Mouse (Mus musculus): ENCODE data around the gene Rhou. TPM values are rescaled to one million over a fixed set of nuclear protein-coding genes. Genes with fewer than 3 reads are reported as not detected.
"Not testable (repeated sequence)": the region's sequence is repeated elsewhere in the genome, so short reads cannot be mapped to it uniquely, and the experiment has no call there.

Gene Rhou
- 20.6 and 26.2 TPM in 2 replicates for polyA plus RNA-seq (2012; rRNA removed)

DNA sequence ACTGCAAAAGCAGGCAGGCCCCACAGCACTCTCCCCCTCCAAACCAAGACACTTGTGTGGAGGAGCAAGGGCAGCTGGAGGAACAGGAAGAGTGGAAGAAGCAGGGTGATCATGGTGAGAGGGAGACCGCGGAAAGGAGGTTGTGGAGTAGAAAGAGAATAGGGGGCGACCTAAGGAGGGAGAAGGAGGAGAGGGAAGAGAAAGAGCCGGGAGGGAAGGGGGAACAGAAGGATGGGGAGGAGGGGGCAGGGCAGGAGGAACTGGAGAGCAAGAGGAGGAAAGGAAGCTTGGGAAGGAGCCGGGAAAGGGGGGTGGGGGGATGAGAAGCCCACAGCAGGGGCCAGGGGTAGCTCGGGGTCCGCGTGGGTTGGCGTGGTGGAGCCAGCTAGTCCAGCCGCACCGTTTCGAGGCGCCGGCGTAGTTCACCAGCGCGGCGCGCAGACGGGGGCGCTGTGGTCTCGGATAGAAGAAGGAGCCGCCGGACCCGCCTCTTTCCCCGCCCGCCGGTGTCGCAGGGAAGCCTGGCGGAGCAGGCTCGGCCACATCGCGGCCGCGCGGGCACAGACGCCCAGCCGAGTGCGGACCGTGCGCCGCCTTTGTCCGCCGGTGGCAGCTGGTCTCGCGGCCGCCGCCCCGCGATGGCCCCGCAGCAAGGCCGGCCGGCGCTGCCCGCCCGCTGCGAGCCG is at the start of gene Rhou:
Gene Rhou, plus strand, starts transcription at position 622 of the 686 bp plus-strand sequence.
- DNase-seq (ENCODE audit: extremely low spot score in 1 of 2, low spot score in 1 of 2), result peak; percentile 75 to 96

DNA sequence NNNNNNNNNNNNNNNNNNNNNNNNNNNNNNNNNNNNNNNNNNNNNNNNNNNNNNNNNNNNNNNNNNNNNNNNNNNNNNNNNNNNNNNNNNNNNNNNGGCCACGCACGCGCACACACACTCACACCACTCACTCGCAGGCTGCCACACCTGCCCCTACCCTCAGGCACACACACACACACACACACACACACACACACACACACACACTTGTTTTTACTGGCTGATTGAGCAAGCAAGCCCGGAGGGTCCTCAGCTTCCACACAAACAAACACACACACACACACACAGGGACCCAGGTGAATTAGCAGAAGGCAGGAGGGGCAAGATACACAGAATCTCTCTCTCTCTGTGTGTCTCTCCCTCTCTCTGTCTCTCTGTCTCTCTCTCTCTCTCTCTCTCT is 41.1 kb upstream of the Rhou start:
- DNase-seq (ENCODE audit: extremely low spot score in 1 of 2, low spot score in 1 of 2), result not testable (repeated sequence)

DNA sequence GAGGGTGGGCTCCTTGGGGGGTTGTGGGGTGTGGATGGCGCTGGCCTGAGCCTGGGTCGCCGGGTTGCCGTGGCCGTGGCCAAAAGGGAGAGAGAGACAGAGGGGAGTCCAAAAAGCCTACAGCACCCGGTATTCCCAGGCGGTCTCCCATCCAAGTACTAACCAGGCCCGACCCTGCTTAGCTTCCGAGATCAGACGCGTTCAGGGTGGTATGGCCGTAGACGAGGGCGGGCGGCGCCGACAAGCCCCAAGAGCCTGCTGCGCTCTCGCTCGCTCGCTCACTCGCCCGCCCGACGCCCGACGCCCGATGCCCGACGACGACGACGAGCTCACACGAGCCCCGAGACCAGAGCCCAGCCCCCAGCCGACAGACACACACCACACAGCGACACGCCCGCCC is 30.2 kb upstream of the Rhou start:
- not testable (repeated sequence) for DNase-seq (ENCODE audit: extremely low spot score in 1 of 2, low spot score in 1 of 2)

DNA sequence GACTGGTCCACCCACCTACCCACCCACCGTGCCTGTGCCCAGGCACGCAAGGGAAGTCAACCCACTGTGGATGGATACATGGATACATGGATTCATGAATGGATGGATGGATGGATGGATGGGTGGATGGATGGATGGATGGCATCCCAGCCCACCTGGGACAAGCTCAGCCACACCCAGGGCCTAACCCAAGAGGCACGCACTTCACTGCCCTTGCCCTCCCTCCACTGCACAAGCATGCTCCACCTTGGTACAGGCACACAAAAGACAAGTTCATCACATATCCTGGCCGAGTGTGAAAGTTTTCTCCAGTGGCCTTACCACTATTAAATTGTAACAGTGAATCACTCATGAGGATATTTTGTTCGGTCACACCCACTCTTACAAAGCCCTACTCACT is 29.5 kb upstream of the Rhou start:
- DNase-seq (ENCODE audit: extremely low spot score in 1 of 2, low spot score in 1 of 2), result peak in 1 of 2 experiments; percentile 0

DNA sequence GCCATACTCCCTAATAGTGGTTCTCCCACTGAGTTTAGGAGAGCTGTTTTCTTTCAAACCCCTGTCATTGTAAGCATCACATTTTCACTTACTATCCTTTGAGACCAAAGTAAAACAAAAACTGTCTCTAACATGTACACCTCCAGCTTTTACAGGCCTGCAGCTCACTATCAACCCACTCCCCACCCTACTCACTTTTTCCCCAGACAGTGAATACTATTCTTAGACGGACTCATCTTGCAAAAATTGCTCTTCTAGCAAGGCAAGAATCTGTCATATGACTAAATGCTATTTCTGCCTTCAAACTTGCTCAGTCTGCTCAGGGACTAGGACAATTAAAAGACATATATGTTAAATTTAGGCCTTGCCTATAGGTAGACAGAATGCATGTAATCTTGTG is 29.0 kb upstream of the Rhou start:
- peak; percentile 44 to 62 for DNase-seq (ENCODE audit: extremely low spot score in 1 of 2, low spot score in 1 of 2)

DNA sequence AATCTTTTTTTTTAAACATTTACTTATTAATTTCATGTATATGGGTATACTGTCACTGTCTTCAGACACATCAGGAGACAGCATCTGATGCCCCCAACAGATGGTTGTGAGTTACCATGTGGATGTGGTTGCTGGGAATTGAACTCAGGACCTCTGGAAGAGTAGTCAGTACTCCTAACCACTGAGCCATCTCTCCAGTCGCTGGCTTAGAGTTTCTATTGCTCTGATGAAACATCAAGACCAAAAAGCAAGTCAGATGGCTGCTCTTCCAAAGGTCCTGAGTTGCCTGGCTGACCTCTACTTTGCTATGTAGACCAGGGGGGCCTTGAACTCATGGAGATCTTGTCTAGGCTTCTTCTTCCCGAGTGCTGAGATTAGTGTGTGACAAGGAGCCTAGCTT is 28.0 kb upstream of the Rhou start:
- no peak for DNase-seq (ENCODE audit: extremely low spot score in 1 of 2, low spot score in 1 of 2)

DNA sequence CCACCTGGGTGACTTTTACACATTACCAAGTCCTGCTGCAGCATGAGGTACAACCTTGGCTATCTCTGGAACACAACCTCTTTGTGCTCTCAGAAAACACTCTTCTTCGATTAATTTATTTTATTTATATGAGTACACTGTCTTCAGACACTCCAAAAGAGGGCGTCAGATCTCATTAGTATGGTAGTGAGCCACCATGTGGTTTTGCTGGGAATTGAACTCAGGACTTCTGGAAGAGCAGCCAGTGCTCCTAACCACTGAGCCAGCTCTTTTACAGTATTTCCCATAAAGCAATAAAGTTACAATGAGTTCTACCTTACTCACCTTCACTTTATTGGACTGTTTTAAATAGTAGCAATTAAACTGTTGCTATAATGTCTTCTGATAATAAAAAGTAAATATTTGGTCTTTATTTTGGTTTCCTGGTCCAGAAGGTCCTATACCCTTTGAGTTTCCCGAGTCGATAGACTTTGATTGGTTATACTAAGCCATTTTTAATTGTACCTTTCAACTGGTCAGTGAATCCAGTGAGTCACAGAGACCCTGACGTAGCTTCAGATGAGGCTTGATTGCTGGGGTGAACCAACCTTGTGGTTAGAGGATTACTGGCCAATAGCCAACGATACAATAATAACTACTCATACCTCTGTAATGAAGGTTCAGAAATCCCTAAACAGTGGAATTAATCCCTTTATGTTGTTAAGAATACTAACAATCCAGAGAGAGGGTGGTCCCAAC is 26.1 kb upstream of the Rhou start:
- no peak for DNase-seq (ENCODE audit: extremely low spot score in 1 of 2, low spot score in 1 of 2)

DNA sequence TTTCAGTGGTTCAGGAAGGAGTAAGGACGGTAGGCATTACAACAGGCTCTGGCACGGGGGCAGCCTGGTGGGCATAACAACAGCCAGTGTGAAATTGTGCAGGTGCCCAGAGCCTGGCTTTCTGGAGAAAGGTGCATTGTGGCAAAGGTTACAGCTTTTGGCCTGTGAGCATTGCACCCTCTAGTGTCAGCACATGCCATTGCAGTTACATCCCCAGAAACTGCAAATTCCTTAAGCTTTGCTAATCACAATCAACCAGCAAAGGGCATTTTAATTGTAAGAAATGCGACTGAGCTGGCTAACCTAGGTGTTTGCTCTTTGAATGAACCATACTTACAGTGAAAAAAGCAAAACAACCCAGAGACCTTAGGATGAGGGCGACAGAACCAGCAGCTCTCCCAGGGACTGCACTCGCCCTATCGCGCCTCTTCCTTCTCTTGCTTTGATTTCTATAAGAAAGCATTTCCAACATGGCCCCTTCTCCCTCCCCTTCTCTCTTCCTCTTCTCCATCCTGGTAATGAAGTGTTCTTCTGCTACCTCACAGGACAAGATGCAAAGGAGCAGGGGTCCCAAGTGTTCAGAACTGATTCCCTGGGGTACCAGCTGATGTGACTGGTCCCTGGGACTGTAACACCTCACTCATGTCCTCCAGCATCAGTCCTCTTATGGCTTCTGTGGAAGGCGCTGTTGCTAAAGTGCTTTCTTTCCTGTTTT is 25.3 kb upstream of the Rhou start:
- DNase-seq (ENCODE audit: extremely low spot score in 1 of 2, low spot score in 1 of 2), result peak in 1 of 2 experiments; percentile 63

DNA sequence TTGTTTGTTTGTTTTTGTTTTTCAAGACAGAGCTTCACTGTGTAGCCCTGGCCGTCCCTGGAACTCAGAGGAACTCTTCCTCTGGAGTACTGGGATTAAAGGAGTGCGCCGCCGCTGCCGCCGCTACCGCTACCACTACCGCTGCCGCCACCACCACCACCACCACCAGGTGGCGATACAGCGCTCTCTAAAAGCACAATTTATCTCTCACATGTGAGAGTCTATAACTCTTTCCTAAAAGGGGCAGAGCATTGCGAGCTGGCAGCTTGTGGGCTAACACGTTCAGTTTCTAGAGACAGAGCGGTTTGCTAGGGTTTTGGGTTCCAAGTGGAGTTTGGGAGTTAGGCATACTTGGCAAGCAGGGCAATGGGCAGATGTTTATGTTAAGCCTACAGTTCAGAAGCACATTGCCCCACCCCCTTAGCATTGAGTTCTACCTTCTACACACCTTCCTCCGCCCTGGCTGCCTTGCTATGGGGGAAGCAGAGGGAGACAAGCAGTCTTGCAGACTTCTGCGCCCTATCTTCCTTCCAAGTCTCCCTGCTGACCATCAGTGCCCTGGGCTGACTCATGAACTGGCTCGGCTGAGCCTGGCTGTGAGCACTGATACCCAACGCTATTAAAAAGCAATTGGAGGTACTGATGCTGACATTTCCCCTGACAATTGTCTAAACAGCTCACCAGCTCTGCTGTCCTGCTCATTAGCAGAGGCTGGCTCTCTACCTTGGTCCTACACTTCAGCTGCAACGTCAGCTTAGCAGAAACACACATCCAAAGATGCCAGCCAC is 24.6 kb upstream of the Rhou start:
- DNase-seq (ENCODE audit: extremely low spot score in 1 of 2, low spot score in 1 of 2), result peak in 1 of 2 experiments; percentile 88

DNA sequence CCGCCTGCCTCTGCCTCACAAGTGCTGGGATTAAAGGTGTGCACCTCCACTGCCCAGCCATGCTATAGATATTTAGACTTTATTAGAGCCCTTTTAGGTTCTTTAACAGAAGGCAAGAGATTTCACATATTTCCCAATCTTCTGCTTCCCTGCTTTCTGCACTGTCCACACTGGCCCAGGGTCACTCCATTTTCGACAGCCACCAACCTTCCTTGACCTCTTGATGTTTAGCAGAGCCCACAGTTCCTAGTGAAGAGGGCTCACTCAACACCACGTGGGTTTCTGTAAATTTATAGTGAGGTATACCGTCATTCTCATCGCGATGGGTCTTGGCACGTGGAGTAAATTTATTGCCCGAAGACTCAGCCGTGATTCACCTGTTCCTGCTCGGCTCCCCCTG is 23.7 kb upstream of the Rhou start:
- DNase-seq (ENCODE audit: extremely low spot score in 1 of 2, low spot score in 1 of 2), result no peak

DNA sequence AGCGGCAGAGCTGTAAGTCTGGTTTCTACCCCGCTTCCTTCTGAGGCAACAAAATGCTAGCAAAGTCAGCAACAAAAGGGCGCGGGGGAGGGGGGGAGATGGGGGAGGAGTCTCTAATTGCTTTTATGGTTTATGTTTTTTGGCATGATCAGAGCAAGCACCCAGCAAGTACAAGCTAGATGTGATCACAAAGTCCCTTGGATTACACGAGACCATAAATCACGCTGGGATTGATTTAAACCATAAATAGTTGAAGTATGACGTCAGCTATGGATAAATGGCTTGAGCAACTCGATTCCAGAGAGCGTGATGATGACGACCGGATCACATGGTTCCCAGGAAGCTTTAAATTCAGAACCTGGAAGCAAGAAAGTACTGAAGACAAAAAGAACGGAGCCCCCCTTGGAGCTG is 22.9 kb upstream of the Rhou start:
- DNase-seq (ENCODE audit: extremely low spot score in 1 of 2, low spot score in 1 of 2), result no peak

DNA sequence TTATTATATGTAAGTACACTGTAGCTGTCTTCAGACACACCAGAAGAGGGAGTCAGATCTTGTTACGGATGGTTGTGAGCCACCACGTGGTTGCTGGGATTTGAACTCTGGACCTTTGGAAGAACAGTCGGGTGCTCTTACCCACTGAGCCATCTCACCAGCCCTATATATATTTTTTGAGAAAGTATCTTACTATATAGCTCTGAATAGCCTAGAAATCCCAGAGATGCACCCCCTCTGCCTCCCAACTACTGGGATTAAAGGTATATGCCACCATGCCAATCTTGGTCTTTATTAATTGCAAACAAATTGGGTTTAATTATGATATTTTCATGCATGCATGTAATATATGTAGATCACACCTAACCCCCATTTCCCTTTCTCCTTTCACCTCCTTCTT is 22.0 kb upstream of the Rhou start:
- not testable (repeated sequence) for DNase-seq (ENCODE audit: extremely low spot score in 1 of 2, low spot score in 1 of 2)

DNA sequence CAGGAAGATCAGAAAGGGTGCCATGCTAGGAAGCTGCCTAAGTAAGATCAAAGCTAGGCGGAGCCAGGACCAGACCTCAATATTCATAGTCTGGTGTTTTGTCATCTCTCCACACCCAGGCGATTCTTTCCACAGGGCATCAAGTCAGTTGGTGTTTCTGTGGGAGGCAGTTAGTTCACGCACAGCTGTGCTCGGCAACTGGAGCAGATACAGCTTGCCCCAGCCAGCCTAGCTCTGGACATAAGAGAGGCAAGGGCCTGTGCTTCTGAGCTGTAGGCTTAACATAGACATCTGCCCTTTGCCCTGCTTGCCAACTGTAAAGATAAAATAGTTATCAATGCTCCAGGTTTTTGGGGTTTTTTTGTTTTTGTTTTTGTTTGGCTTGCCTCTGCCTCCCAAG is 21.5 kb upstream of the Rhou start:
- DNase-seq (ENCODE audit: extremely low spot score in 1 of 2, low spot score in 1 of 2), result no peak

DNA sequence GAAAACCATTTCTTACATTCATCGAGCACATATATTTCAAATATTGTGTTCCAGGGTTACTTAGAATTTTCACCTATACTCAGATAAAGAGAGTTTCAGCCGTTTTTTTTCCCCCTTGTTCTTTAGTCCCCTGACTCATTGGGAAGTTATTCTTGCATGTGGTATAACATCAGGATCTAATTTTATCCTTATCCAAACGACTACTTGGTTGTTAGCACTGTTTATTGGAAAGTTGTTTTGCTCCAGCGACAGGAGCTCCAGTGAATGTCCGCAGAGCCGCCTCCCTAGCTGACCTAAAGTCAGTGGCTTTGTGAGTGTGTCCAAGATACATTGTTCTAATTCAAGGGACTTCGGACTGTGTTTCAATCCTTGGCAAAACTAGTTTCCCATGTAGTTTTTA is 19.9 kb upstream of the Rhou start:
- no peak for DNase-seq (ENCODE audit: extremely low spot score in 1 of 2, low spot score in 1 of 2)

DNA sequence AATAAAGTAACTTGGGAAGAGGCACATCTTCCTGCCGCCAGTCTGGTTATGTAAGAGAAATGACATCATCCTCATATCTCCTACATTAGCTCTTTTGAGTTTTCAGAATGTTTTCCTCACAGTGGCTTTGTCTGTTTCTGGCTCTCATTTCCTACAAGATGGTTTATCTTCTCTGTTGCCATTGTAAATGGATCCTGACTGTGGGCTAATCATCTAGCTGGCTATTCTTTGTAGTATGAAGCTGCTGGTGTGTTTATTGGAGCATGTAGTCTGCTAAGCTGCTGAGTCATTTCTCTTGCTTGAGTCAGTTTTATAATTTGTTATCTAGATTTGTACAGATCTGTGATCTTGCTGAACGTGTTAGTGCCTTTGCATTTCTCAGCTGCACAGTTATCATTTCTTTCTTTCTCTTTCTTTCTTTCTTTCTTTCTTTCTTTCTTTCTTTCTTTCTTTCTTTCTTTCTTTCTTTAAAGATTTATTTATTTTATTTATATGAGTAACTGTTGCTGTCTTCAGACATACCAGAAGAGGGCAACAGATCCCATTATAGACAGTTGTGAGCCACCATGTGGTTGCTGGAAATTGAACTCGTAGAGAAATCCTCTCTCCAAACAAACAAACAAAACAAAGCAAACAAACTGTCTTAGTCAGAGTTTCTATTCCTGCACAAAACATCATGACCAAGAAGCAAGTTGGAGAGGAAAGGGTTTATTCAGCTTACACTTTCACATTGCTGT is 19.2 kb upstream of the Rhou start:
- peak in 1 of 2 experiments; percentile 53 for DNase-seq (ENCODE audit: extremely low spot score in 1 of 2, low spot score in 1 of 2)

DNA sequence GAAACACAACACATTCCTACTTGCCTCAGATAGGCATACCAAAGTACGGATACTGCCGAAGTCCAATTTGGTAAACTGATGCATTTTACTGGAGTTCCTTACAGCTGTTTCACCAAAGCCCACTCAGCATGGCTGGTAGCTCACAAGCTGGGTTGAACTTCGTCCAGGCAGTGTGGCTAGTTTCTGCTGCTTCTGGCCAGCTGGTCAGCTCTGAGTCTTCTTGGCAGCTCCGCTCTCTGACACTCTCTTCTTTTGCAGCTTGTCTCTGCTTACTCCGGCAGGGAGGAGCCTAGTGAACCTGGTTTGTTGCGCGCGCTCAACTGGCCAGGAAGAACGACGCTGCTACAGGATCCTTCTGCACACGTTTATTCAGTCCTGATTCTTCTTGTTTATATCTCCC is 18.1 kb upstream of the Rhou start:
- no peak for DNase-seq (ENCODE audit: extremely low spot score in 1 of 2, low spot score in 1 of 2)

DNA sequence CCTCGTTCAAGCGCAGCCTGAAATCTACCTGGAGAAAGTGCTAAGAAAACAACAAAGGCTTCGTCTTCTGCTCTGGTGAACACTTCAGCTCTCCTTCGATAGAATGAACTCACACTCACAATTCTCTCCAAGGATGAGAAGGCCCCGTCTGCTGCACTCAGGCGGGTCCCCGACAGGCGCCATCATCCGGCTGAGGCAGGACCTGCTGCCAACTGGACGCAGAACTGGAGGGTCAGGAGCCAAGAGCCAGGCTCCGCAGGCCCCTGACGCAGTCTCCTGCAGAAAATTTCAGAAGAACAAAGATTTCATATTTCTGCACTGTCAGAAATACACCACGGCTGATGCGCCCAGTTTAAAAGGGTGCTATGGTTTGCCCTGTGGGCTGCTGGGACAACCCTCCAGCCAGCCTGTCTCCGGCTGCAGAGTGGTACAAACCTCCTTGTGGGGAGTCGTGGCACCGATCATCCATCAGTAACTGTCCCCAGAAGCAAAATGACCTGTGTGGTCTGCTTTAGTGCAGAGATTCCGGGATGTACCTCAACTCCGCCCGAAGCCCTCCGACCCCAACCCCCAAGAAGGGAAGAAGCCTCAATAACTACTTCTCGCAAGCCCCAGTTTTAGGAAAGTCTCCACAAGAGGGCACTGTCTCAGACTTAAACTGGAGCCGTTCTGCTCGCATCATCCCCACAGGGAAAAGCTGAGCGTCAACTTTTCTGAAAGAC is 10.2 kb upstream of the Rhou start:
- peak in 1 of 2 experiments; percentile 86 for DNase-seq (ENCODE audit: extremely low spot score in 1 of 2, low spot score in 1 of 2)

DNA sequence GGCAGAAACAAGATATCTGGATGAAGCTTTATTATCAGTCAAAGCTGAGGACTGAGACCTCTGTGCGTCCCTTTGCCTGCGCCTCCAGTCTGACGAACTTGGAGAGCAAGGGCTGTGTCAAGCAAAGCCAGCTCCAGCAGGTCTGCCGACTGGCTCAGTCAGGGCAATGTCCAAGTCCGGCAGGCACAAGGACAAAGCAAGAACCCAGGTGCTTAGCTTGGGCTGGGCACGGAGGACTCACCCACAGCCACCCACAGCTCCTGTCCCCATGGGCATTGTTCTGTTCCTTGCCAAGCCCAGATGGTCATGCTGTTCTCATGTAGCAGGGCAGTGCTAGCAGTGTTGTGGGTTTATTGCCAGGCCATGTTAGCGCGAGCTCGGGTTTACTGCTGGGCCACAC is 8.5 kb upstream of the Rhou start:
- DNase-seq (ENCODE audit: extremely low spot score in 1 of 2, low spot score in 1 of 2), result no peak
